Mouse (Mus musculus): Measurements from ENCODE around the gene Ccdc106. TPM values are rescaled to one million over a fixed set of nuclear protein-coding genes. Genes with fewer than 3 reads are reported as not detected.
"Not testable (repeated sequence)": the region's sequence is repeated elsewhere in the genome, so short reads cannot be mapped to it uniquely, and the experiment has no call there.

The Ccdc106 gene
- total RNA-seq (2015; ENCODE audit: low replicate concordance) (not detected in 2 replicates), total RNA-seq (2017; ENCODE audit: low replicate concordance) (not detected in 2 replicates)

DNA sequence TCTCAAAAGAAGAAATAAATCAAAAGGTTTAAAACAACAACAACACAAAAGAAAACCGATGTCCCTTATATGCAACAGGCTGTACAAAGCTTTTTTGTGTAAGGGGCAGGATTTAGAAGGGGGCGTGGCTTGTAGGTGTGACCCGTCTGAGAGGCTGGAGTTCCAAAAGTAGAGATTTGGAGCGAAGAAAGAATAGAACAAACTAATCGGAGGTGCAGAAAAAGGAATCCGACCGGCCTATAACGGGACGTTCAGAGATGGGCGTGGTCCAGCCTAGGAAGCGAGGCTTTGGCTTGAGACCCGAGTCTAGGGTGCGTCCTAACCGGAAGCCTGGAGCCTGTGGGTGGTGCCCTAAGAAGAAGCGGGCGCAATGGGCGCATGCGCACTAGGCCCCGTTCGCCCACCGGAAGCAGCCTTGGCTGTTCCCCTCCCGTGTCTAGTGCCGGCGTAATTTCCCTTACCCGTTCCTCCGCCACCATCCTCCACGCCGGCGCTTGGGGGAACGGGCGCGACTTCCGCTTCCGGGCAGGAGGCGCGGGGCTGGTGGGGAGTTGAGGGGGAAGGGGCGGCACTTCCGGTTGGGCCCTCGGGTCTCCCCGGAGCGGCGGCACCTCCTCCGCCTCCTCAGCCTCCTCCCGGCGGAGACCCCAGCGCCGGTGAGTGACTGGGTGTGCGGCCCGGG is at the start of gene Ccdc106, which contains the start of gene Zfp865:
Gene Ccdc106, plus strand, starts transcription at position 554 of the 682 bp plus-strand sequence.
Gene Zfp865, plus strand, starts transcription at position 377 of the 682 bp plus-strand sequence.
- ATAC-seq (replicated peaks; ENCODE audit: low FRiP score, poor library complexity, severe bottlenecking) = peak; percentile 93

DNA sequence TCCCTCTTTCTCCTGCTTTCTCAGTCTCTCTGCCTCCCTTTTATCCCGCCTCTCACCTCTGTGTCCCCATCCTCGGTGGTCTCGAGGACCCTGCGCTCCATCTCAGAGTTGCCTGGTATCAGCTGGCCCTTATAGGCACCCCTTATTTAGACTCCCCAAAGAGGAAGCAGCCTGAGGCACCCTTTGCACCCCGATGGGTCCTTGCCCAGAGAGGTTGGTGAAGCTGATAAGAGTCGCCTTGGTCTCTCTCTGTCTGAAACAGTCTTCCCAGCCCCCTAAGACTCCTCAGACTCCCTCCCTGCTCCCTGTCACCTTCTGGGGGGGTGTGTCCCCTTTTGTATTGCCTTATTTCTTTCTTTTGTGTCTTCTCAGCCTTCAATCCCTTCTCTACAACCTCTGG is 49.3 kb upstream of the Ccdc106 start, which contains the start of gene Sbk3:
Gene Sbk3, minus strand, starts transcription at position 101 of the 400 bp plus-strand sequence.
- ATAC-seq (replicated peaks; ENCODE audit: low FRiP score, poor library complexity, severe bottlenecking) = no peak

DNA sequence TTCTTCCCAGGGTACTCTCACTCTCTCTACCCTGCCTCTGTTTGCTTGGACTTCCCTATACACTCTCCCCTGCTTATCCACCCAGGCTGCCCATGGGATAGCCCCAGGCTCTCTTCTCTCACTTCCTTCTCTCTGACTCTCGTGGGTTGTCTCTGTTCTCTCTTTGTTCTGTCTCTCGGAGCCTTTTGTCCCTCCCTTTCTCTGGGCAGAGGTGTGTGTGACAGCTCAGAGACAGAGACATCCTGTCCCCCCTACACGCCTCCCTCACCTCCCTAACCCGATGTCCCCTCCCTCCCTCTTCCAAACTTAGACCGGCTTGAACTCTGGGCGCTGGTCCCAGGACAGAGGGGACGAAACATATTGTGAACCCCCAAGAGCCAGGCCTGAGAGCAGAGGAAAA is 48.6 kb upstream of the Ccdc106 start:
- ATAC-seq (replicated peaks; ENCODE audit: low FRiP score, poor library complexity, severe bottlenecking) = no peak

DNA sequence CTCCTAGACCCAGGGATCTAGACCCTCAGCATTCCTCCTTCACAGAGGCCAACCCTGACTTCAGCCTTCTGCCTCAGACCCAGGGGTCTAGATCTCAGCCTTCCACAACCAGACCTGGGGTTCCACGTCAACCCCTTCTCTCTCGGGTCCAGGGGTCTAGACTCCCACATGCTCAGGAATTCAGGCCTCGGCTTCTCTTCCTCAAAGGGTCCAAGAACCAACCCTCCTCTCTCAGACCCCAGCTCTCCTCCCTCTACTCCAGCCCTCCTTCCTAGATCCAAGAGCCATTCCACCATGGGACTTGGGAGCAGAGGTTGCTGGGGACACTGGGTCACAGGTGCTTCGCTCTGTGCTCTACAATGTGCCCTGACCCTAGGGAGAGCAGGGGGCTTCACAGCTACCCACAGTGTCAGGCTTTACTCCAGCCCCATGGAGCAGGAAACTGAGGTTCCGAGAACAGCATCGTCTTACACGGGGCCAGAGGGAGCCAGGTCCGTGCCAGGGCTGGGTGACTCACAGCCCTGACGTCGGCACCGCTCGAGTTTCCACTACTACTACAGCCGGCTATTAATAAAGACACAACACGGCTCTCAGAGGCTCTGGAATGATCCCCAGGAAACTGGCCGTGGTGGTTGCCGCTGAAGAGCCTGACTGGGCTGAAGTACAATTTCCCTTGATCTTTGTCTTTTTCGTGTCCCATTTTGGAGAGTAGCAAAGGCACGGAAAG is 47.9 kb upstream of the Ccdc106 start:
- no peak for ATAC-seq (replicated peaks; ENCODE audit: low FRiP score, poor library complexity, severe bottlenecking)

DNA sequence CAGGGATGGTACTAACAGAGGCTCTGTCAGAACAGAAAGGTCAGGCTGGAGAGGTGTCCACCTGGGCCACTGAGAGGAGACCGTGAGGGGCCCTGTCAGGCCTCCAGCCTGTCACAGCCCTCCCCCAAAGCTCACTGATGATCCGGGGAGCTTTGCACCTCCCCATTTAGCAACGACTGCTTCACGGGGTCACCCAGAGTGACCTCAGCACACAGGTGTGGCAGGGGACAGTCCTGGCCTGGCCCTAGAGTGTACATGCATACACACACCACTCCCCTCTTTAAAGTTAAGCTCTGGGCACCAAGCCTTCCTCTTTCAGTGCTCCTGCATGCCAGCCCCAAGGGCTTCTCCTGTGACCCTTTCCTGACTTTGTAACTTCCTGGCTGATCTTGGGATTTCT is 44.9 kb upstream of the Ccdc106 start:
- no peak for ATAC-seq (replicated peaks; ENCODE audit: low FRiP score, poor library complexity, severe bottlenecking)

DNA sequence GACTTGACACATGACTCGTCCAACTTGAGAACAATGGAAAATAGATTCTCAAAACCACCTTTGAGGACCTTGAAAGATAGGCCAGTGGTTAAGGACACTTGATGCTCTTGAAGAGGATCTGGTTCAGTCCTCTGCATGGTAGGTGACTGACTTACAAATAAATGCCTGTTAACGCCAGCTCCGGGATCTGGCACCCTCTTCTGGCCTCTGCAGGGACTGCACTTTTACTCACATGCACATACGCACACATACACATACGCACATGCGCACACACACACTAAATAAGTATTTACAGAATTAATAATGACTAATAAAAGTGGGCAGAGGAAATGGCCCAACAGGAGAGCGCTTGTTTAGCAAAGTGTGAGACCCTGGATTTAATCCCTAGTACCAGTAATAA is 43.5 kb upstream of the Ccdc106 start:
- no peak for ATAC-seq (replicated peaks; ENCODE audit: low FRiP score, poor library complexity, severe bottlenecking)

DNA sequence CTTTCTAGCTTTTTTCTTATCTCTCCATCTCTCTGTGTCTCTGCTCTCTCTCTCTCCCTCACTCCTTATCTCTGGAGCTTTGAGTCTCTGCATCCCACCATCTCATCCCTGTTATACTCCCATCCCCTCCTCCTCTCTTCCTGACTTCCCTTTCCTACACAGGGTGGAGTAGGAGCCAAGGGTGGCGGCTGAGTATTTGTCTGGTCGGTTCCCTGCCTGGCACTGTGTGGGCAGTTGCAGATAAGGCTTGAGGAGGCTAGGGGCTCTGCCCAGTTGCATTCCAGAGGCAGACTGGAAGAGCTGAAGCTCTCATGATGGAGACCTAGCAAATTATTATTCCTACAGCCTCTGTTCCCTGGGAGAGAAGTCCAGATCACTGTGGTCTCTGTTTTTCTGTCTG is 32.1 kb upstream of the Ccdc106 start:
- no peak for ATAC-seq (replicated peaks; ENCODE audit: low FRiP score, poor library complexity, severe bottlenecking)

DNA sequence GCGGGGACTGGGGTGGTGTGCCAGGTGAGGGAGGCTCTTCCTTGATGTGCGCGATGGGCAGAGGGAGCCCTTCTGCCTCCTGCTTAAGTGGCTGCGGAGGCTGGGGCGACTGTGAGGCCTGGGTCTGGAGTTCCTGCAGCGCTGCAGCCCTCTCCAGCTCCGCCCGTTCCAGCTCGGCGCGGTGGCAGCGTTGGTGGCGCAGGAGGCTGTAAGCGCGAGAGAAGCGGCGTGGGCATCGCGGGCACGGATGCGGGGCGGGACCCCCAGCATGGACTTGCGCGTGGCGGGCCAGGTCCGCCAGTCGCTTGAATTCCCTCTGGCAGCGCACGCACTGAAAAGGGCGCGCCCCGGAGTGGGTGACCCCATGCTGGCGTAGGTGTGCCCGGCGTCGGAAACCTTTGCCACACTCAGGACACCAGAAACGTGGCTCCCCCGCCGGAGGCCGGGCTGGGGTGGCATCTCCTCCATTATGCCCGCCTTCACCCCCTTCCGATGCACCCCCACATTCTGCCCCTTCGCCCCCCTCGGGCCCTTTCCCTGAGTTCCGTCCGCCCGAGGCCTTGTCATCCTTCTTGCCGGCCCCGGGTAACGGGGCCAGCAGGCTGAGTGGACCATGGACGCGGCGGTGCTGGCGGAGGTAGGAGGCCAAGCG is 26.9 kb upstream of the Ccdc106 start:
- ATAC-seq (replicated peaks; ENCODE audit: low FRiP score, poor library complexity, severe bottlenecking) = no peak

DNA sequence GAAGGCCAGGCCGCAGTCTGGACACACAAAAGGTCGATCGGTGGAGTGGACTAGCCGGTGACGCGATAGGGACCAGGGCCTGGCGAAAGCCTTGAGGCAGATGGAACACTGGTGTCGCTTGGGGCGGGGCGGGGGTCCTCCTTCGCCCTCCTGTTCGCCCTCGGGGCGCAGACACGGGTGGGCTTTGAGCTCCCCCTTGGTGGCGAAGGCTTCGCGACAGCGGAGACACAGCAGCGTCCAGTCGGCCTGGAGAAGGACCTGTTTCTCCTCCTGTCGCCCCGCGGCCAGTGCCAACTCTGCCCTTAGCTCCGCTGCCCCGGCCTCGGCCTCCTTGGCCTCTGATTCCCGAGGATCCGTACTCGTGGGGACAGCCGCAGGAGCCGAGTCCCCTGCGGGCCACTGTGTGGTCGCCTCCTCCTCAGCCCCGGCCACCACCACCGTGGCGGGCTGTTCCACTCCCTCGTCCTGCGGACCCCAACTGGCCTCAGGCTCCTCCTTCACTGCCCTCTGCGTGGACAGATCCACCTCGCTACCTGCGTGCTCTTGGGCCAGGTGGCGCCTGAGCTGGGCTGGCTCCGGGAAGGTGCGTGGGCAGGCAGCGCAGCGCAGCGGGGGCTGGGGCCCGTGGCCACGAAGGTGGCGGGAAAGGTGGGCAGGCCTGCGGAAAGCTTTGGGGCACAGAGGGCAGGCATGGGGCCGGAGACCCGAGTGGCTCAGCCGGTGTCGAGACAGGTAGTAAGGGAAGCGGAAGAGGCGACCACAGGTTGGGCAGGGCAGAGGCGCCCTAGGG is 26.2 kb upstream of the Ccdc106 start:
- ATAC-seq (replicated peaks; ENCODE audit: low FRiP score, poor library complexity, severe bottlenecking) = no peak

DNA sequence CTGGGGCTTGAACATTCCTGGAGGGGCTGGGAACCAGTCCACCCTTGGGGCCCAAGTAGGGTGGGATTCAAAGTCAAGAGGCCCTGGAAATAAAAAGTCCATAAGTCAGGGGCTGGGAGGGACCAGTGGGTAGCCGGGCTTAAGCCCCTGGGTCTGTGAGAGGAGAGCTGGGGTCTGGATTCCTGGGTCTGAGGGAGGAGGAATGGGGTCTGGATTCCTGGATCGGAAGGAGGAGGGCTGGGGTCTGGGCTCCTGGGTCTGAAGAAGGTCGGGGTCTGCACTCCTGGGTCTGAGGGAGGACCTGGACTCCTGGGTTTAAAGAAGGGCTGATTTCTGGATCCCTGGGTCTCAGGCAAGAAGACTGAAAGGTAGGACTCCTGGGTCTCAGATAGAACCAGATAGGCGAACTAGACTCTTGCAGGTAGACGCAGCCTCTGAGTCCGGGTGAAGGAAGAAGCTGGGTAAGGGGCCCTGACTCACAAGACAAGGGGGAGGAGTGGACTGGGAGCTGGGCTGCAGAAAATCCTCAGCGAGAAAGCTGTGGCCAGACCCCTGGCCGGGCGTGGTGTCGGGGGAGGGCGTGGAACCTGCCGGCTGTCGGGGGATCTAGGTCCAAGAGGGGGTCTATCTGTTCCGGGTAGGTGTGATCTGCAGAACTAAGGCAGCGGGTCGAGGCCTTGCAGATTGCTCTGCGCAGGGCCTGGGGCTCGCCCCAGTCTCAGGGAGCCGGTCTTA is 24.9 kb upstream of the Ccdc106 start:
- ATAC-seq (replicated peaks; ENCODE audit: low FRiP score, poor library complexity, severe bottlenecking) = no peak

DNA sequence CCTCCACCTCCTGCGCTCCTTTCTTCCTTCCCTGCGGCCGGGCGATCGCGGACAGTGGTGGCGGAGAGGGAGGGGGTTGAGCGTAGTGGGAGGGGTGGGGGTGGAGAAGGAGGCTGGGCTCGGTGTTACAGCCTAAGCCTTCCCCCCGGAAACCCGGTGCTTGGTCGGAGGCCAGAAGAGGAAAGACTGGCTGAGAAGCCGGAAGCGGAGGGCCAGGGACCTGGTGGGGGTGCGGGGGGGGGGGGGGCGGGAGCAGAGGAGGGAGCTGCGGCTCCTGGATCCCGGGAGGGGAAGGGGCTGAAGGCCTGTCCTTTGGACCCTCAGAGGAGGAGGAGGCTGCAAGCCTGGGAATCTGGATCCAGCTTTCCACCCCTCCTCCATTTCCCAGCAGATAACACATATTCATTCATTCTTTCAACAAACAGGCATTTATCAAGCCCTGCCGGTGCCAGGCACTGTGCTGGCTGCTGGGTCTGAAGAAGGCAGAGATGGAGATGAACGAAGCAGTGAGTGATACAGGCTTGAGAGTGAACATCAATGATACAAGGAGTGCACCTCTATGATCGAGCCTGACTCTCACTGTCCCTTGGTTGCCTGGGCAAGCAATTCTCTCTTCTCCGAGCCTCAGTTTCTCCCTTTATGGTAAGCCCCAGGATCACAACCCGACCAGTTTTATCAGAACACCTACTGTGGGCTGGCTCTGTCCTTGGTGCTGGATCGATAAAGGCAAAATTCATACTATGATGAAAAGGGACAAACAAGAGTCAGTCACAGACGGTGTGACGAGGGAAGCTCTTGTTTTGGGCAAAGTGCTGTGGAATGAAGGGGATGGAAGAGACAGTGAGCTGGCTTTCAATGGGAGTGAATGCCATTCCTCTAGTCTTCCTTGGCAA is 24.1 kb upstream of the Ccdc106 start, which contains the start of gene Zfp579:
Gene Zfp579, minus strand, starts transcription at position 156 of the 893 bp plus-strand sequence.
- no peak for ATAC-seq (replicated peaks; ENCODE audit: low FRiP score, poor library complexity, severe bottlenecking)

DNA sequence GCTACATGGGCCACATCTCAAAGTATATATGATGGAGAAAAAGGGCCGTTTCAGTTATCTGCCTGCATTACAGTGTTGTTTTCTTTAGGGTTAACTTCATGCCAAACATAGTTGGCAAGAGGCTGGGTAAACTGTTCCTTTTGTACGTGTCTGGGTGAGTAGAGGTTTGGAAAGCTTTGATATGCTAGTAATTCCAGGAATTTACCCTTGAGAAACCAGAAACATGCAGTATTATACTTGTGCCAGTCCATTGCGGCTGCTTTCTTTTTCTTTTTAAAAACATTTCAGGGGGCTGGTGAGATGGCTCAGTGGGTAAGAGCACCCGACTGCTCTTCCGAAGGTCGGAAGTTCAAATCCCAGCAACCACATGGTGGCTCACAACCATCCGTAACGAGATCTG is 23.4 kb upstream of the Ccdc106 start:
- no peak for ATAC-seq (replicated peaks; ENCODE audit: low FRiP score, poor library complexity, severe bottlenecking)

DNA sequence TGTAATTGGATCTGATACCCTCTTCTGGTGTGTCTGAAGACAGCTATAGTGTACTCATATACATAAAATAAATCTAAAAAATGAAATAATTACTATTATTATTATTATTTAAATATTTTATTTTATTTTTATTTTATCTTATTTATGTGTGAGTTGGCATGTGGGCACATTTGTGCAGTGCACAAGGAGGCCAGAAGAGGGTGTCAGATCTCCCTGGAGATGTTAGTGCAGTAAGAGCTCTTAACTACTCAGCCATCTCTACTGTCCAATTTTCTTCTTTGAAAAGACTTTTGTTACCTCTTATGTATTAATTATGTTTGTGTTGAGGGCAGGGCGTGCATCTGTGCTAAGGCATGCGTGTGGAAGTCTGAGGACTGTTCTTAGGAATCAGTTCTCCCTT is 20.5 kb upstream of the Ccdc106 start:
- ATAC-seq (replicated peaks; ENCODE audit: low FRiP score, poor library complexity, severe bottlenecking) = no peak

DNA sequence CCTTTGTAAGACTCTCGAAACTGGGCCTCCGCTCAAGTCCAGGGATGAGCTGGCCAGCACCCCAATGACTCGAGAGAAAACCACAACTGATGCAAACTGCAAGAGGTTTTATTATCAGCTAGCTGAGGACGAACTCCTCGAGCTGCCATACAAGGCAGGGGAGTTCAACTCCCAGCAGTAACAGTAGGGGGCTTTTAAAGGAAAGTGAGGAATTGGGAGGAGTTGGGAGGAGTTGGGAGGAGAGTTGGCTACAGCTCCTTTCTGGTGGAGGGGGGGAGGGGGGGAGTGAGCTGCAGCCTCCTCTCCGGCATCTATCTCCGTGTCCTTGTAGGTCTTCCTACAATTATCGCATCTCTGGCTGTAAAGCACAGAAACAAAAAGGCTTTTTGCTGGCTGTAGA is 17.5 kb upstream of the Ccdc106 start:
- ATAC-seq (replicated peaks; ENCODE audit: low FRiP score, poor library complexity, severe bottlenecking) = not testable (repeated sequence)

DNA sequence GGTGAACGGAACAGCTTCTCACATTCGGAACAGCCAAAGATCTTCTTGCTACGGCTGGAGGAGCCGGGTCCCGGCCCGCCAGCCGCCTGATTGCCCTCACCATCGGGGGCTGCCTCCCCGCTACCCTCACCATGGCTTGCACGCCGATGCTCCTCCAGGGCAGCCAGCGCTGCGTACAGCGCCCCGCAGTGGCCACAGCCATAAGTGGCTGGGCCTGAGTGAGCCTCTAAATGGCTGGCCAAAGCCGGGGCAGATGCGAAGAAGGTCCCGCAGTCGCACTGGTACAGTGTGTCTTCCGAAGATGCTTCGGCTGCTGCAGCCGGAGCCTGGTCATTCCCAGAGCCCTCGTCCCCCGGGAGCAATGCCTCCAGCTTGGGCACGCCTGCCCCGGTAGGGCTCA is 12.1 kb upstream of the Ccdc106 start:
- no peak for ATAC-seq (replicated peaks; ENCODE audit: low FRiP score, poor library complexity, severe bottlenecking)

DNA sequence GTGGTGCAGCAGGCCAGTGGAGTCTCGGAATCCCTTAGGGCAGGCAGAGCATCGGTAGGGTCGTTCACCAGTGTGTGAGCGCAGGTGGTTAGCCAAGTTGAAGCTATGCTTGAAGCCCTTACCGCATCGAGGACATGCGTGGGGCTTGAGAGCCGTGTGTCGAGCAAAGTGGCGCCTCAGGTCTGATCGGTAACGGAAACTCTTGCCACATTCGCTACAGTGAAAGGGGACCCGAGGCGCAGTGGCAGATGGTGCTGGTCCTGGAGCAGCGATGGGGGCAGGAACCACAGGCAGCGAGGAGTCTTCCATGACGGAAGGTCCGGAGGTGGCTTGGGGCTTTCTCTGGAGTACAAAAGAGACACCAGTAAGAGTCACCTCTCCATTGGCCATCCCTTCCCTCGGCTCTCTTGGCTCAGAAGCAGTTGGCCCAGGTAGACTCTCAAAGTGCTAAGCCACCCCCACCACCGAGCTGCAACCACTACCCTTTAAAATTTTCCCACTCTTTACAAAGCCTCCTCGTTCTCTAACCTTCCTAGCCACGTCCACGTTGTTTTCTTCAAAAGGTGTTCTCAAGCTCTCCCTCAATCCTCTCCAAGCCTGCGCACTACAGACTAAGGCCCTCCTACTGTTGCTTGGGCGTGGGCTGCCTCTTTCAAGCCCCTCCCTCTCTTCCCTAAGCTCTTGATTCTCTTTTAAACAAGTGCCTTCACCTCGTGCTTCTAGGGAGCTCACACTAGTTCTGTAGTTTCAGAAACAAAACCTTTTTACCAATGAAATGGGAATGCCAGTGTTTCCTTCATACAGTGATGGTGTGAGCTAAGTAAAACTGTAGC is 7.5 kb upstream of the Ccdc106 start:
- ATAC-seq (replicated peaks; ENCODE audit: low FRiP score, poor library complexity, severe bottlenecking) = no peak
